Mouse (Mus musculus): ENCODE results near the gene Cacna1d. TPM values are rescaled to one million over a fixed set of nuclear protein-coding genes. Genes with fewer than 3 reads are reported as not detected.

Cacna1d gene
- polyA plus RNA-seq, 1 experiment from 2014 or later = 0.12 TPM

GRCm38 (mm10) chr14:30218114-30218513, 273.1 kb downstream of the Cacna1d start:
- Histone ChIP-seq H3K36me3 (ENCODE audit: control insufficient read depth, insufficient read depth) (no peaks in the 10 kb centered on the region), H3K27ac (ENCODE audit: low read length) (no peak overlapping the region), H3K9ac (ENCODE audit: low read depth, low read length) (no peak overlapping the region), H3K4me1 (ENCODE audit: control insufficient read depth, low read depth, low read length) (no peaks in the 10 kb centered on the region), H3K9me3 (replicated peaks; ENCODE audit: control insufficient read depth, low read length) (no peaks in the 10 kb centered on the region), H3K4me3 (ENCODE audit: low read depth, low read length) (no peak overlapping the region), H3K4me2 (ENCODE audit: low read depth, low read length) (no peak overlapping the region), H3K27me3 (ENCODE audit: control insufficient read depth, insufficient read depth, low read depth, low read length) (no peaks in the 10 kb centered on the region)
- WGBS (ENCODE audit: insufficient replicate concordance) = 62% methylated on average over 3 of the region's 3 CpGs
- no peak for ATAC-seq (ENCODE audit: low read depth)

GRCm38 (mm10) chr14:30217124-30217523, 274.1 kb downstream of the Cacna1d start:
- no peak for ATAC-seq (ENCODE audit: low read depth)
- no peak overlapping the region for H3K9ac ChIP-seq (ENCODE audit: low read depth, low read length)
- no peaks in the 10 kb centered on the region for H3K4me1 ChIP-seq (ENCODE audit: control insufficient read depth, low read depth, low read length)
- no peak overlapping the region for H3K27ac ChIP-seq (ENCODE audit: low read length)
- no peak overlapping the region for H3K4me2 ChIP-seq (ENCODE audit: low read depth, low read length)
- no peak overlapping the region for H3K4me3 ChIP-seq (ENCODE audit: low read depth, low read length)
- WGBS (ENCODE audit: insufficient replicate concordance) = 54% methylated on average over 2 of the region's 2 CpGs
- no peaks in the 10 kb centered on the region for H3K9me3 ChIP-seq (replicated peaks; ENCODE audit: control insufficient read depth, low read length)
- no peaks in the 10 kb centered on the region for H3K27me3 ChIP-seq (ENCODE audit: control insufficient read depth, insufficient read depth, low read depth, low read length)
- H3K36me3 ChIP-seq (ENCODE audit: control insufficient read depth, insufficient read depth) = no peaks in the 10 kb centered on the region

- Histone ChIP-seq H3K9ac (ENCODE audit: low read depth, low read length) (no peak overlapping the region), H3K9me3 (replicated peaks; ENCODE audit: control insufficient read depth, low read length) (no peaks in the 10 kb centered on the region)
- no peak for ATAC-seq (ENCODE audit: low read depth)
These were observed 283.1 kb downstream of the Cacna1d start for GRCm38 (mm10) chr14:30208156-30208555.

GRCm38 (mm10) chr14:30205821-30206220, 285.4 kb downstream of the Cacna1d start:
- H3K36me3 ChIP-seq (ENCODE audit: control insufficient read depth, insufficient read depth) = no peaks in the 10 kb centered on the region
- H3K4me2 ChIP-seq (ENCODE audit: low read depth, low read length) = no peak overlapping the region
- H3K9ac ChIP-seq (ENCODE audit: low read depth, low read length) = no peak overlapping the region
- 56% methylated on average over 2 of the region's 3 CpGs for WGBS (ENCODE audit: insufficient replicate concordance)
- no peaks in the 10 kb centered on the region for H3K4me1 ChIP-seq (ENCODE audit: control insufficient read depth, low read depth, low read length)
- ATAC-seq (ENCODE audit: low read depth) = no peak
- no peaks in the 10 kb centered on the region for H3K27me3 ChIP-seq (ENCODE audit: control insufficient read depth, insufficient read depth, low read depth, low read length)
- H3K9me3 ChIP-seq (replicated peaks; ENCODE audit: control insufficient read depth, low read length) = no peaks in the 10 kb centered on the region
- H3K27ac ChIP-seq (ENCODE audit: low read length) = no peak overlapping the region
- no peak overlapping the region for H3K4me3 ChIP-seq (ENCODE audit: low read depth, low read length)

More at GRCm38 (mm10) chr14:30208156-30208555, 283.1 kb downstream of the Cacna1d start:
- Histone ChIP-seq H3K4me3 (ENCODE audit: low read depth, low read length) (no peak overlapping the region), H3K4me2 (ENCODE audit: low read depth, low read length) (no peak overlapping the region), H3K27ac (ENCODE audit: low read length) (no peak overlapping the region), H3K36me3 (ENCODE audit: control insufficient read depth, insufficient read depth) (no peaks in the 10 kb centered on the region), H3K4me1 (ENCODE audit: control insufficient read depth, low read depth, low read length) (no peaks in the 10 kb centered on the region), H3K27me3 (ENCODE audit: control insufficient read depth, insufficient read depth, low read depth, low read length) (no peaks in the 10 kb centered on the region)

GRCm38 (mm10) chr14:30204526-30204925, 286.7 kb downstream of the Cacna1d start:
- H3K4me1 ChIP-seq (ENCODE audit: control insufficient read depth, low read depth, low read length) = no peaks in the 10 kb centered on the region
- H3K4me2 ChIP-seq (ENCODE audit: low read depth, low read length) = no peak overlapping the region
- ATAC-seq (ENCODE audit: low read depth) = no peak
- H3K27ac ChIP-seq (ENCODE audit: low read length) = no peak overlapping the region
- H3K9ac ChIP-seq (ENCODE audit: low read depth, low read length) = no peak overlapping the region
- no peak overlapping the region for H3K4me3 ChIP-seq (ENCODE audit: low read depth, low read length)
- 86% methylated on average over 1 of the region's 1 CpGs for WGBS (ENCODE audit: insufficient replicate concordance)
- no peaks in the 10 kb centered on the region for H3K9me3 ChIP-seq (replicated peaks; ENCODE audit: control insufficient read depth, low read length)
- H3K27me3 ChIP-seq (ENCODE audit: control insufficient read depth, insufficient read depth, low read depth, low read length) = no peaks in the 10 kb centered on the region
- H3K36me3 ChIP-seq (ENCODE audit: control insufficient read depth, insufficient read depth) = no peaks in the 10 kb centered on the region

GRCm38 (mm10) chr14:30200310-30200709, 290.9 kb downstream of the Cacna1d start:
- Histone ChIP-seq H3K27me3 (ENCODE audit: control insufficient read depth, insufficient read depth, low read depth, low read length) (no peaks in the 10 kb centered on the region), H3K4me3 (ENCODE audit: low read depth, low read length) (no peak overlapping the region), H3K36me3 (ENCODE audit: control insufficient read depth, insufficient read depth) (no peaks in the 10 kb centered on the region), H3K9me3 (replicated peaks; ENCODE audit: control insufficient read depth, low read length) (no peaks in the 10 kb centered on the region), H3K27ac (ENCODE audit: low read length) (no peak overlapping the region), H3K9ac (ENCODE audit: low read depth, low read length) (no peak overlapping the region), H3K4me1 (ENCODE audit: control insufficient read depth, low read depth, low read length) (no peaks in the 10 kb centered on the region), H3K4me2 (ENCODE audit: low read depth, low read length) (no peak overlapping the region)
- WGBS (ENCODE audit: insufficient replicate concordance) = 31% methylated on average over 1 of the region's 1 CpGs
- ATAC-seq (ENCODE audit: low read depth) = no peak

- Histone ChIP-seq H3K4me1 (ENCODE audit: control insufficient read depth, low read depth, low read length) (no peaks in the 10 kb centered on the region), H3K4me2 (ENCODE audit: low read depth, low read length) (no peak overlapping the region), H3K9ac (ENCODE audit: low read depth, low read length) (no peak overlapping the region), H3K27ac (ENCODE audit: low read length) (no peak overlapping the region), H3K36me3 (ENCODE audit: control insufficient read depth, insufficient read depth) (no peaks in the 10 kb centered on the region), H3K4me3 (ENCODE audit: low read depth, low read length) (no peak overlapping the region), H3K9me3 (replicated peaks; ENCODE audit: control insufficient read depth, low read length) (no peaks in the 10 kb centered on the region), H3K27me3 (ENCODE audit: control insufficient read depth, insufficient read depth, low read depth, low read length) (no peaks in the 10 kb centered on the region)
- WGBS (ENCODE audit: insufficient replicate concordance) = 63% methylated on average over 3 of the region's 3 CpGs
- no peak for ATAC-seq (ENCODE audit: low read depth)
These were observed 292.4 kb downstream of the Cacna1d start for GRCm38 (mm10) chr14:30198882-30199281.

GRCm38 (mm10) chr14:30198116-30198515, 293.1 kb downstream of the Cacna1d start:
- H3K4me3 ChIP-seq (ENCODE audit: low read depth, low read length) = no peak overlapping the region
- no peak overlapping the region for H3K9ac ChIP-seq (ENCODE audit: low read depth, low read length)
- no peaks in the 10 kb centered on the region for H3K36me3 ChIP-seq (ENCODE audit: control insufficient read depth, insufficient read depth)
- no peak overlapping the region for H3K4me2 ChIP-seq (ENCODE audit: low read depth, low read length)
- H3K9me3 ChIP-seq (replicated peaks; ENCODE audit: control insufficient read depth, low read length) = no peaks in the 10 kb centered on the region
- no peak for ATAC-seq (ENCODE audit: low read depth)
- WGBS (ENCODE audit: insufficient replicate concordance) = 58% methylated on average over 4 of the region's 4 CpGs
- H3K27ac ChIP-seq (ENCODE audit: low read length) = no peak overlapping the region
- H3K27me3 ChIP-seq (ENCODE audit: control insufficient read depth, insufficient read depth, low read depth, low read length) = no peaks in the 10 kb centered on the region
- no peaks in the 10 kb centered on the region for H3K4me1 ChIP-seq (ENCODE audit: control insufficient read depth, low read depth, low read length)

GRCm38 (mm10) chr14:30196959-30197358, 294.3 kb downstream of the Cacna1d start:
- Histone ChIP-seq H3K9me3 (replicated peaks; ENCODE audit: control insufficient read depth, low read length) (no peaks in the 10 kb centered on the region), H3K9ac (ENCODE audit: low read depth, low read length) (no peak overlapping the region), H3K27me3 (ENCODE audit: control insufficient read depth, insufficient read depth, low read depth, low read length) (no peaks in the 10 kb centered on the region), H3K4me1 (ENCODE audit: control insufficient read depth, low read depth, low read length) (no peaks in the 10 kb centered on the region), H3K36me3 (ENCODE audit: control insufficient read depth, insufficient read depth) (no peaks in the 10 kb centered on the region), H3K27ac (ENCODE audit: low read length) (no peak overlapping the region), H3K4me2 (ENCODE audit: low read depth, low read length) (no peak overlapping the region), H3K4me3 (ENCODE audit: low read depth, low read length) (no peak overlapping the region)
- no peak for ATAC-seq (ENCODE audit: low read depth)
- WGBS (ENCODE audit: insufficient replicate concordance) = 68% methylated on average over 1 of the region's 1 CpGs

- Histone ChIP-seq H3K4me2 (ENCODE audit: low read depth, low read length) (no peak overlapping the region), H3K4me1 (ENCODE audit: control insufficient read depth, low read depth, low read length) (no peaks in the 10 kb centered on the region), H3K9me3 (replicated peaks; ENCODE audit: control insufficient read depth, low read length) (no peaks in the 10 kb centered on the region), H3K4me3 (ENCODE audit: low read depth, low read length) (no peak overlapping the region), H3K27me3 (ENCODE audit: control insufficient read depth, insufficient read depth, low read depth, low read length) (no peaks in the 10 kb centered on the region), H3K27ac (ENCODE audit: low read length) (no peak overlapping the region), H3K36me3 (ENCODE audit: control insufficient read depth, insufficient read depth) (no peaks in the 10 kb centered on the region), H3K9ac (ENCODE audit: low read depth, low read length) (no peak overlapping the region)
- 23% methylated on average over 5 of the region's 5 CpGs for WGBS (ENCODE audit: insufficient replicate concordance)
- no peak for ATAC-seq (ENCODE audit: low read depth)
These were observed 295.0 kb downstream of the Cacna1d start for GRCm38 (mm10) chr14:30196235-30196634.
